Mouse (Mus musculus) heart, postnatal 0 days (tissue): ENCODE data around the gene Trim26. TPM values are rescaled to one million over a fixed set of nuclear protein-coding genes. Genes with fewer than 3 reads are reported as not detected.
A peak's percentile ranks its signal among the peaks of the same experiment; 100 is the strongest.
"Not testable (repeated sequence)": the region's sequence is repeated elsewhere in the genome, so short reads cannot be mapped to it uniquely, and the experiment has no call there.

Source experiments
- ATAC-seq: fragments of 200-750 bp; cut with Nextera tagmentation; 2 replicates; pipeline ENCODE4 v1.8.0; 2017; ENCODE audit warnings: low read depth, moderate number of reproducible peaks, moderate library complexity; ENCODE audit not compliant: insufficient read depth
- DNase-seq: peaks from one replicate; pipeline ENCODE4 v3.0.0-alpha.2; 2016; ENCODE audit warnings: low spot score
- H3K27ac ChIP-seq: fragments of 300-500 bp; sonication (generic); 2 replicates; pipeline ENCODE4 v1.5.1; 2014; ENCODE audit warnings: low read depth, mild to moderate bottlenecking
- H3K27me3 ChIP-seq: fragments of 300-500 bp; sonication (generic); 2 replicates; pipeline ENCODE4 v1.6.1; 2014; ENCODE audit warnings: low read length, mixed read lengths; ENCODE audit not compliant: control insufficient read depth, insufficient read depth
- H3K36me3 ChIP-seq: fragments of 300-500 bp; sonication (generic); replicated peaks from 2 replicates; pipeline ENCODE4 v1.6.1; 2014; ENCODE audit warnings: low read length, mixed read lengths; ENCODE audit not compliant: control insufficient read depth, insufficient read depth
- H3K4me1 ChIP-seq: fragments of 300-500 bp; sonication (generic); 2 replicates; pipeline ENCODE4 v1.6.1; 2014; ENCODE audit warnings: antibody characterized with exemption; ENCODE audit not compliant: control insufficient read depth, insufficient read depth
- H3K4me2 ChIP-seq: fragments of 300-500 bp; sonication (generic); 2 replicates; pipeline ENCODE4 v1.6.1; 2014; ENCODE audit warnings: low read depth, mild to moderate bottlenecking, low read length, moderate library complexity
- H3K4me3 ChIP-seq: fragments of 300-500 bp; sonication (generic); 2 replicates; pipeline ENCODE4 v1.5.1; 2014; ENCODE audit warnings: low read depth, low read length
- H3K9ac ChIP-seq: fragments of 300-500 bp; sonication (generic); replicated peaks from 2 replicates; pipeline ENCODE4 v1.6.1; 2014; ENCODE audit warnings: low read depth, low read length, mixed read lengths
- H3K9me3 ChIP-seq: fragments of 300-500 bp; sonication (generic); replicated peaks from 2 replicates; pipeline ENCODE4 v1.6.1; 2016; ENCODE audit warnings: low read length; ENCODE audit not compliant: control insufficient read depth
- CTCF ChIP-seq: IDR thresholded peaks from 2 replicates; pipeline ENCODE4 v1.5.1; 2016; ENCODE audit warnings: antibody characterized with exemption, control low read depth, low read depth
- EP300 ChIP-seq: IDR thresholded peaks from 2 replicates; pipeline ENCODE4 v1.6.1; 2016; ENCODE audit warnings: antibody characterized with exemption, low read depth
- WGBS: fragments of 180-500 bp; shearing (Covaris S2); extraction: QIAGEN DNeasy Blood & Tissue Kit; methylation state at CpG from one replicate; pipeline ENCODE4 v1.1.7; 2014; 5-methylcytosine and 5-hydroxymethylcytosine counted together
- polyA plus RNA-seq: library from polyadenylated mRNA; unstranded; fragments of >200 nt; fragmentation: Nextera tagmentation; extraction: Ambion mirVana; gene quantifications from 2 replicates; pipeline ENCODE4 v1.2.1, GENCODE M21; 2015
- total RNA-seq: library from RNA; depleted of rRNA; stranded (reverse); fragments of >200 nt; gene quantifications from 2 replicates; pipeline ENCODE4 v1.2.3, GENCODE M21; 2014; ENCODE audit warnings: low replicate concordance; rRNA removed

The Trim26 gene
- total RNA-seq: 11.4 and 13.8 TPM in 2 replicates
- polyA plus RNA-seq: 14.0 and 14.9 TPM in 2 replicates

- TF ChIP-seq CTCF (no peak), EP300 (no peak)
- H3K27me3 ChIP-seq: no peaks in the 10 kb centered on the region
- peak within 1 kb of the TSS; percentile 69 for H3K4me2 ChIP-seq
- no peaks in the 10 kb centered on the region for H3K9me3 ChIP-seq
- peak within 1 kb of the TSS; percentile 93 for H3K27ac ChIP-seq
- under 1% methylated on average over 58 of the region's 58 CpGs for WGBS
- peak within 1 kb of the TSS; percentile 72 for H3K9ac ChIP-seq
- H3K4me1 ChIP-seq: peaks cover 8% of the 10 kb centered on the region
- H3K36me3 ChIP-seq: 0 out of 2 replicates have a peak, but pooled peaks cover 9% of the 10 kb centered on the region
- H3K4me3 ChIP-seq: peak within 1 kb of the TSS; percentile 69
- DNase-seq (peak; percentile 98), ATAC-seq (peak; percentile 98)
These were observed at the start of gene Trim26 for GRCm38 (mm10) chr17:36836874-36837647. Gene Trim26, plus strand, starts transcription at chr17:36837134.

GRCm38 (mm10) chr17:36788351-36788750 lies 48.6 kb upstream of the Trim26 start:
- Histone ChIP-seq H3K36me3 (no peaks in the 10 kb centered on the region), H3K9ac (no peak overlapping the region), H3K9me3 (no peaks in the 10 kb centered on the region), H3K4me2 (no peak overlapping the region), H3K27ac (no peak overlapping the region), H3K4me1 (no peaks in the 10 kb centered on the region), H3K27me3 (no peaks in the 10 kb centered on the region), H3K4me3 (no peak overlapping the region)
- ATAC-seq (no peak), DNase-seq (no peak)
- 86% methylated on average over 2 of the region's 2 CpGs for WGBS
- TF ChIP-seq EP300: no peak
- no peak for TF ChIP-seq CTCF

GRCm38 (mm10) chr17:36788801-36789200 lies 48.1 kb upstream of the Trim26 start:
- not testable (repeated sequence) for H3K9ac ChIP-seq, H3K27ac ChIP-seq, H3K4me3 ChIP-seq, H3K36me3 ChIP-seq, ATAC-seq, H3K4me1 ChIP-seq, H3K9me3 ChIP-seq, H3K27me3 ChIP-seq, H3K4me2 ChIP-seq
- peak; percentile 89 for TF ChIP-seq CTCF
- peak; percentile 52 for DNase-seq

GRCm38 (mm10) chr17:36799493-36799892 lies 37.4 kb upstream of the Trim26 start:
- Histone ChIP-seq H3K4me2 (no peak overlapping the region), H3K4me3 (no peak overlapping the region), H3K27me3 (no peaks in the 10 kb centered on the region), H3K27ac (no peak overlapping the region), H3K4me1 (no peaks in the 10 kb centered on the region), H3K9ac (no peak overlapping the region), H3K36me3 (no peaks in the 10 kb centered on the region), H3K9me3 (no peaks in the 10 kb centered on the region)
- DNase-seq (no peak), ATAC-seq (no peak)
- TF ChIP-seq CTCF (no peak), EP300 (no peak)
- 77% methylated on average over 10 of the region's 10 CpGs for WGBS

- not testable (repeated sequence) for H3K9me3 ChIP-seq, H3K4me3 ChIP-seq, H3K27ac ChIP-seq, H3K27me3 ChIP-seq, DNase-seq, H3K9ac ChIP-seq, ATAC-seq, H3K4me1 ChIP-seq, H3K36me3 ChIP-seq, H3K4me2 ChIP-seq
- 36% methylated on average over 4 of the region's 4 CpGs for WGBS
These were observed 36.9 kb upstream of the Trim26 start for GRCm38 (mm10) chr17:36799921-36800462.
